Mouse (Mus musculus) limb, embryonic 14.5 days (tissue): ENCODE results near the gene Tcp11l2. TPM values are rescaled to one million over a fixed set of nuclear protein-coding genes. Genes with fewer than 3 reads are reported as not detected.

Experiments used
- ATAC-seq: fragments of 200-750 bp; cut with Nextera tagmentation; 2 replicates; pipeline ENCODE4 v1.8.0; 2017; ENCODE audit warnings: low read depth, moderate number of reproducible peaks, moderate TSS enrichment; ENCODE audit not compliant: low FRiP score
- DNase-seq: peaks from one replicate; pipeline ENCODE4 v3.0.0-alpha.2; 2015; ENCODE audit warnings: low spot score
- H3K27ac ChIP-seq: fragments of 300-500 bp; sonication (generic); replicated peaks from 2 replicates; pipeline ENCODE4 v1.5.1; 2014; ENCODE audit warnings: low read depth, mild to moderate bottlenecking, low read length, moderate library complexity, mixed read lengths
- H3K27me3 ChIP-seq: fragments of 300-500 bp; sonication (generic); 2 replicates; pipeline ENCODE4 v1.6.1; 2014; ENCODE audit warnings: low read length, mixed read lengths; ENCODE audit not compliant: control insufficient read depth, insufficient read depth
- H3K36me3 ChIP-seq: fragments of 300-500 bp; sonication (generic); 2 replicates; pipeline ENCODE4 v1.6.1; 2014; ENCODE audit warnings: mild to moderate bottlenecking, low read length, moderate library complexity, mixed read lengths; ENCODE audit not compliant: control insufficient read depth, insufficient read depth
- H3K4me1 ChIP-seq: fragments of 300-500 bp; sonication (generic); 2 replicates; pipeline ENCODE4 v1.6.1; 2014; ENCODE audit warnings: antibody characterized with exemption, low read length, mixed read lengths; ENCODE audit not compliant: control insufficient read depth, insufficient read depth
- H3K4me2 ChIP-seq: fragments of 300-500 bp; sonication (generic); replicated peaks from 2 replicates; pipeline ENCODE4 v1.6.1; 2014; ENCODE audit warnings: low read depth, mild to moderate bottlenecking, low read length, moderate library complexity; ENCODE audit not compliant: severe bottlenecking
- H3K4me3 ChIP-seq: fragments of 300-500 bp; sonication (generic); replicated peaks from 2 replicates; pipeline ENCODE4 v1.5.1; 2014; ENCODE audit warnings: low read length
- H3K9ac ChIP-seq: fragments of 300-500 bp; sonication (generic); 2 replicates; pipeline ENCODE4 v1.6.1; 2014; ENCODE audit warnings: mild to moderate bottlenecking, low read depth, low read length, moderate library complexity; ENCODE audit not compliant: severe bottlenecking
- H3K9me3 ChIP-seq: fragments of 300-500 bp; sonication (generic); 2 replicates; pipeline ENCODE4 v1.6.1; 2016; ENCODE audit warnings: low read length; ENCODE audit not compliant: control insufficient read depth
- POLR2A ChIP-seq: fragments of 200-500 bp; IDR thresholded peaks from 2 replicates; pipeline ENCODE4 v1.8.0; 2012; ENCODE audit warnings: inconsistent platforms, mild to moderate bottlenecking, moderate library complexity, borderline replicate concordance; ENCODE audit not compliant: insufficient read depth, insufficient read length; ENCODE audit errors: extremely low read depth
- WGBS: fragments of 180-500 bp; shearing (Covaris S2); extraction: QIAGEN DNeasy Blood & Tissue Kit; methylation state at CpG from one replicate; pipeline ENCODE4 v1.1.7; 2014; 5-methylcytosine and 5-hydroxymethylcytosine counted together
- polyA plus RNA-seq, 2 experiments: library from polyadenylated mRNA; depleted of rRNA in 1 of 2; stranded (reverse) in 1 of 2; unstranded in 1 of 2; fragments of >200 nt; fragmentation: Nextera tagmentation in 1 of 2; extraction: Ambion mirVana in 1 of 2; gene quantifications; 2 replicates each; pipeline versions ENCODE4 v1.2.1 to v1.2.3; 2012 to 2014

The Tcp11l2 gene
- polyA plus RNA-seq, 2 experiments = 15.8 to 20.0 TPM

GRCm38 (mm10) chr10:84535859-84536258 lies 40.6 kb upstream of the Tcp11l2 start:
- H3K4me3 ChIP-seq = no peak overlapping the region
- H3K36me3 ChIP-seq = peaks cover 13% of the 10 kb centered on the region
- H3K27me3 ChIP-seq = no peaks in the 10 kb centered on the region
- H3K4me2 ChIP-seq = no peak overlapping the region
- WGBS = 52% methylated on average over 4 of the region's 4 CpGs
- H3K9ac ChIP-seq = no peak overlapping the region
- ATAC-seq (no peak), DNase-seq (no peak)
- TF ChIP-seq POLR2A = no peak
- no peaks in the 10 kb centered on the region for H3K9me3 ChIP-seq
- H3K4me1 ChIP-seq = peaks cover 20% of the 10 kb centered on the region
- no peak overlapping the region for H3K27ac ChIP-seq

GRCm38 (mm10) chr10:84539651-84540050 lies 36.8 kb upstream of the Tcp11l2 start:
- no peak overlapping the region for H3K4me3 ChIP-seq
- H3K36me3 ChIP-seq = no peaks in the 10 kb centered on the region
- H3K4me2 ChIP-seq = no peak overlapping the region
- H3K9me3 ChIP-seq = no peaks in the 10 kb centered on the region
- DNase-seq = no peak
- peaks cover 4% of the 10 kb centered on the region; the same call in 1 of the 2 replicates for H3K4me1 ChIP-seq
- no peak overlapping the region for H3K9ac ChIP-seq
- TF ChIP-seq POLR2A = no peak
- WGBS = 86% methylated on average over 6 of the region's 6 CpGs
- no peaks in the 10 kb centered on the region for H3K27me3 ChIP-seq
- no peak overlapping the region for H3K27ac ChIP-seq
- ATAC-seq = no peak

GRCm38 (mm10) chr10:84542802-84543658 lies 33.4 kb upstream of the Tcp11l2 start:
- Histone ChIP-seq H3K27ac (no peak overlapping the region), H3K4me3 (no peak overlapping the region), H3K4me2 (no peak overlapping the region), H3K27me3 (no peaks in the 10 kb centered on the region), H3K9ac (no peak overlapping the region), H3K9me3 (no peaks in the 10 kb centered on the region), H3K4me1 (peaks cover 8% of the 10 kb centered on the region), H3K36me3 (no peaks in the 10 kb centered on the region)
- ATAC-seq (no peak), DNase-seq (no peak)
- 65% methylated on average over 11 of the region's 11 CpGs for WGBS
- no peak for TF ChIP-seq POLR2A

- Histone ChIP-seq H3K36me3 (no peaks in the 10 kb centered on the region), H3K4me1 (peaks cover 8% of the 10 kb centered on the region), H3K9me3 (no peaks in the 10 kb centered on the region), H3K27me3 (no peaks in the 10 kb centered on the region), H3K9ac (no peak overlapping the region), H3K27ac (no peak overlapping the region), H3K4me2 (no peak overlapping the region), H3K4me3 (no peak overlapping the region)
- DNase-seq (no peak), ATAC-seq (no peak)
- TF ChIP-seq POLR2A = no peak
- WGBS = 59% methylated on average over 7 of the region's 7 CpGs
Observed at GRCm38 (mm10) chr10:84544841-84545610, 31.4 kb upstream of the Tcp11l2 start.

- no peak overlapping the region for H3K27ac ChIP-seq
- no peak for ATAC-seq
- 81% methylated on average over 17 of the region's 17 CpGs for WGBS
Observed at GRCm38 (mm10) chr10:84549146-84549919, 27.1 kb upstream of the Tcp11l2 start.

More at GRCm38 (mm10) chr10:84549146-84549919, 27.1 kb upstream of the Tcp11l2 start:
- peaks cover 6% of the 10 kb centered on the region for H3K4me1 ChIP-seq
- no peak overlapping the region for H3K4me3 ChIP-seq
- no peak overlapping the region for H3K4me2 ChIP-seq
- no peaks in the 10 kb centered on the region for H3K9me3 ChIP-seq
- no peaks in the 10 kb centered on the region for H3K36me3 ChIP-seq
- H3K27me3 ChIP-seq = no peaks in the 10 kb centered on the region
- no peak overlapping the region for H3K9ac ChIP-seq
- TF ChIP-seq POLR2A = no peak
- DNase-seq = no peak
